Mouse (Mus musculus): ENCODE data around the gene Col10a1. TPM values are rescaled to one million over a fixed set of nuclear protein-coding genes. Genes with fewer than 3 reads are reported as not detected.
"Not testable (repeated sequence)": the region's sequence is repeated elsewhere in the genome, so short reads cannot be mapped to it uniquely, and the experiment has no call there.

Col10a1 gene
- polyA plus RNA-seq, 1 experiment from 2014 or later: 0.17 TPM

DNA sequence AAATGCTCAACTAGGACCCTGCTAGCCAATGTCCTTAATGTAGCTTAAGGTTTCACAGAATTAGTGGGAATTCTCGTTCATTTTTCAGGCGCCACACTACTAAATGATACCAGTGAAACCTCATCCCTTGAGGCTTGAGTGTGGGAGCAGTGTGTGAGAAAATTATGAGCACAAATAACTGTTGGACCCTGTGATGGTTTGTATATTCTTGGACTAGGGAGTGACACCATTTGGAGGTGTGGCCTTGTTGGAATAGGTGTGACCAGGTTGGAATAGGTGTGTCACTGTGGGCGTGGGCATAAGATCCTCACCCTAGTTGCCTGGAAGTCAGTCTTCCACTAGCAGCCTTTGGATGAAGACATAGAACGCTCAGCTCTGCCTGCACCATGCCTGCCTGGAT, 29.0 kb downstream of the Col10a1 start:
- WGBS: 80% methylated on average over 4 of the region's 4 CpGs
- H3K4me1 ChIP-seq (replicated peaks); H3K36me3 ChIP-seq; H3K9me3 ChIP-seq (replicated peaks); H3K27me3 ChIP-seq (replicated peaks); ATAC-seq (ENCODE audit: insufficient number of reproducible peaks, low FRiP score); H3K27ac ChIP-seq (ENCODE audit: poor library complexity, severe bottlenecking): not testable (repeated sequence)
- peak overlapping the region; percentile 26; the same call in 1 of the 2 replicates for H3K9ac ChIP-seq
- peak overlapping the region; percentile 76 for H3K4me2 ChIP-seq
- H3K4me3 ChIP-seq: peak overlapping the region; percentile 95

DNA sequence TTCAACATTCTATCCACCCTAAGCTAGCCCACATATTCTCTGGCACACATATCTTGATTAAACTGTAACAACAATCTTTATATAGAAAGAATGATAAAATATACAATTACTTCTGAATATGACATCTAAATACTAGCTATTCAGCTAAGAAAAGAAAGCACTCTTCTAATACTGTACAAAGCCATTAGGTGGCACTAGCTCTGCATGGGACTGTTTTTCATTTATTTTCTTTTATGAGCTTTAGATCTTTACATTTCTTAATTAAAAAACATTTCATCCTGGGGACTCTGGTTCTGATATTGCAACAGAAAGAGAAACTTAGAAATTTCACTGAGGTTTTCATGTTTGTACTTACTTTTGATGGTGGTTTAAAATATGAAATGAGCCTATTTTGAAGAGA, 42.0 kb downstream of the Col10a1 start:
- Histone ChIP-seq H3K36me3 (no peaks in the 10 kb centered on the region), H3K27ac (ENCODE audit: poor library complexity, severe bottlenecking) (no peak overlapping the region), H3K27me3 (replicated peaks) (no peaks in the 10 kb centered on the region), H3K9me3 (replicated peaks) (no peaks in the 10 kb centered on the region), H3K4me2 (no peak overlapping the region), H3K4me3 (no peak overlapping the region), H3K9ac (no peak overlapping the region), H3K4me1 (replicated peaks) (no peaks in the 10 kb centered on the region)
- ATAC-seq (ENCODE audit: insufficient number of reproducible peaks, low FRiP score): no peak

DNA sequence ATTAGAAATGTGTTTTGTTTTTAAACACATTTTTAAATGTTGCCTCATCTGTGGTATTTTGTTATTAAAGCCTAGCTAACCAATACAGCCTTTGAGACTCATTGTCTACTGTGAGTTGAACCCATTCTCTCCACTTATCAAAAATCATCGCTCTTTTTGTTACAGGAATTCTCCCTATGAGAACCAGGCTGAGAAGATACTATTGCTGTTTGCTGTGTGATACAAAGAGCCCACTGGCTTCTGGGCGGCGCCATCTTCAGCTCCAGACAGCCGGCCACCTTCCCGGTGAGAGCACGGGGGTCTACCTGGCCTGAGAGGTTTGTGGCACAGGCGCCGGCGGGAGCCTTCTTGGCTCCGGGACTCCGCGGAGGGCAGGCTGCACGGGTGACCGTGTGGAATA, 44.4 kb downstream of the Col10a1 start:
- H3K36me3 ChIP-seq; H3K9me3 ChIP-seq (replicated peaks); H3K4me3 ChIP-seq; ATAC-seq (ENCODE audit: insufficient number of reproducible peaks, low FRiP score); H3K27ac ChIP-seq (ENCODE audit: poor library complexity, severe bottlenecking); H3K4me1 ChIP-seq (replicated peaks); H3K9ac ChIP-seq; H3K27me3 ChIP-seq (replicated peaks); H3K4me2 ChIP-seq: not testable (repeated sequence)
- 80% methylated on average over 6 of the region's 14 CpGs for WGBS

Other genes starting within 250 kb of the Col10a1 start
- gene Dse, start 182.3 kb upstream of the Col10a1 start, polyA plus RNA-seq (2016; fragmentation: Nextera tagmentation; extraction: Ambion mirVana): 19.9 and 22.0 TPM in 2 replicates
- 81.2 and 85.1 TPM in 2 replicates for gene Tspyl1, start 107.8 kb upstream of the Col10a1 start, polyA plus RNA-seq (2016; fragmentation: Nextera tagmentation; extraction: Ambion mirVana)
- gene Tspyl4, start 92.5 kb upstream of the Col10a1 start, polyA plus RNA-seq (2016; fragmentation: Nextera tagmentation; extraction: Ambion mirVana): 25.6 and 27.5 TPM in 2 replicates
- gene Nt5dc1, start 28.6 kb downstream of the Col10a1 start, polyA plus RNA-seq (2016; fragmentation: Nextera tagmentation; extraction: Ambion mirVana): 6.8 and 7.0 TPM in 2 replicates
- 4.4 and 5.5 TPM in 2 replicates for gene Frk, start 93.4 kb downstream of the Col10a1 start, polyA plus RNA-seq (2016; fragmentation: Nextera tagmentation; extraction: Ambion mirVana)